Mouse (Mus musculus) leukemia stem cell, adult 10-12 weeks (primary cell): ENCODE measurements around the gene Nuak1. TPM values are rescaled to one million over a fixed set of nuclear protein-coding genes. Genes with fewer than 3 reads are reported as not detected.

Experiments
- polyA plus RNA-seq: library from polyadenylated mRNA; stranded (reverse); fragments of >175 nt; gene quantifications from 2 replicates; pipeline ENCODE4 v1.2.3, GENCODE M21; 2012; ENCODE audit warnings: low replicate concordance

The Nuak1 gene
- polyA plus RNA-seq, result 0.62 and 1.6 TPM in 2 replicates

GRCm38 (mm10) chr10:84440541-84441433, at the start of gene Nuak1:
Gene Nuak1, minus strand, starts transcription at chr10:84440597.

Other genes with a start within 250 kb of the Nuak1 start
- gene Ckap4, start 93.5 kb upstream of the Nuak1 start, polyA plus RNA-seq, result 6.3 and 10.7 TPM in 2 replicates
- gene Tcp11l2, start 136.0 kb upstream of the Nuak1 start, polyA plus RNA-seq, result 0.20 and 0.97 TPM in 2 replicates
- gene Polr3b, start 181.7 kb upstream of the Nuak1 start, polyA plus RNA-seq, result 1.9 and 3.0 TPM in 2 replicates